Mouse (Mus musculus): ENCODE measurements around the gene Spen. TPM values are rescaled to one million over a fixed set of nuclear protein-coding genes. Genes with fewer than 3 reads are reported as not detected.
A peak's percentile ranks its signal among the peaks of the same experiment; 100 is the strongest.

Gene Spen
- polyA plus RNA-seq, 1 experiment from 2014 or later = 22.0 TPM

DNA sequence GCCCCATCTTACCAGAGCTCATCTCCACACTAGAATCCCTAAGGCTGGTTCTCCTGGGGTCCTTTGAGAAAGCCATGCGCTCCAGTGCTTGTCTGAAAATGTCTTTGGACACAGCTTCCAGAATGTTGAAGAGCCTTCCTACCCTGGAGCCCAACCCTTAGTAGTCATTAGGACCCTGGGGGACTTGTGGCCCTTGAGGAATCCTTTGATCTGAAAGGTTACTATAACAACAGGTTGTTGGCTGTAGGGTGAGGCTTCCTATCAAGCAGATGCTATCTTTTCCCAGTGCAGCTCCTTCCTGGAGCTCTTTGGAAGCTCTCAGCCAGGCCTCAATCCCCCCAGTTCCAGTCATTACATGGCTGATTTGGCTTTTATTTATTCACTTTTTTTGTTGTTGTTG lies 102.4 kb downstream of the Spen start, which contains the start of gene Srarp:
TSS of gene Srarp (minus strand) at position 132 of the 400 bp plus-strand sequence.
- WGBS = 96% methylated on average over 1 of the region's 1 CpGs
- H3K9ac ChIP-seq (ENCODE audit: low read depth, low read length) = no peak within 1 kb of the TSS
- no peak within 1 kb of the TSS for H3K4me3 ChIP-seq (ENCODE audit: low read depth, low read length)
- H3K27me3 ChIP-seq (ENCODE audit: control insufficient read depth, insufficient read depth, low read length) = no peaks in the 10 kb centered on the region
- H3K36me3 ChIP-seq (ENCODE audit: control insufficient read depth, insufficient read depth, low read length) = no peaks in the 10 kb centered on the region
- DNase-seq (ENCODE audit: low spot score) (no peak), ATAC-seq (ENCODE audit: low FRiP score) (no peak)
- H3K4me2 ChIP-seq (replicated peaks; ENCODE audit: low read depth, low read length) = no peak within 1 kb of the TSS
- H3K4me1 ChIP-seq (replicated peaks; ENCODE audit: control insufficient read depth, insufficient read depth, low read length) = no peaks in the 10 kb centered on the region
- no peak within 1 kb of the TSS for H3K27ac ChIP-seq (ENCODE audit: low read depth, low read length)
- no peaks in the 10 kb centered on the region for H3K9me3 ChIP-seq (ENCODE audit: control insufficient read depth, low read length)

DNA sequence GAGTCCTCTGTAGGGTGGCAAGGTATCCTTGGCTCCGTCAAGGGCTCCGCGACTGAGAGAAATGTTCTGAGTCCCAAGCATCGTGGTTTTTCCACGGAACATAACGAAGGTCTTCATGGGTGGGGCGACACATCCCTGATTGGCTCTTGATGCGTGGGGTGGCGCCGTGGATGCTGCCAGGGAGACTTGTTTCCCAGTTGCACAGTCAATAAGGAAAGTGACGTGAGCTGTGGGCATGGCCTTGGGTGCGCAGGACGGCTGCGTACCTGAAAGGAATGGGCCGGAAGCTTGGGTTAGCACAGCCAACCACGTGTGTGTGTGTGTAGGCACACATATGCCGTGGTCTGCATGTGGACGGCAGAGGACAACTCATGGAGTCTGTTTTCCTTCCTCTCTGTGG lies 105.2 kb downstream of the Spen start:
- H3K9me3 ChIP-seq (ENCODE audit: control insufficient read depth, low read length) = no peaks in the 10 kb centered on the region
- no peak for DNase-seq (ENCODE audit: low spot score)
- no peaks in the 10 kb centered on the region for H3K27me3 ChIP-seq (ENCODE audit: control insufficient read depth, insufficient read depth, low read length)
- no peaks in the 10 kb centered on the region for H3K4me1 ChIP-seq (replicated peaks; ENCODE audit: control insufficient read depth, insufficient read depth, low read length)
- no peak overlapping the region for H3K4me3 ChIP-seq (ENCODE audit: low read depth, low read length)
- no peaks in the 10 kb centered on the region for H3K36me3 ChIP-seq (ENCODE audit: control insufficient read depth, insufficient read depth, low read length)
- no peak for ATAC-seq (ENCODE audit: low FRiP score)
- H3K27ac ChIP-seq (ENCODE audit: low read depth, low read length) = no peak overlapping the region
- H3K4me2 ChIP-seq (replicated peaks; ENCODE audit: low read depth, low read length) = no peak overlapping the region
- WGBS = 83% methylated on average over 18 of the region's 18 CpGs
- no peak overlapping the region for H3K9ac ChIP-seq (ENCODE audit: low read depth, low read length)

DNA sequence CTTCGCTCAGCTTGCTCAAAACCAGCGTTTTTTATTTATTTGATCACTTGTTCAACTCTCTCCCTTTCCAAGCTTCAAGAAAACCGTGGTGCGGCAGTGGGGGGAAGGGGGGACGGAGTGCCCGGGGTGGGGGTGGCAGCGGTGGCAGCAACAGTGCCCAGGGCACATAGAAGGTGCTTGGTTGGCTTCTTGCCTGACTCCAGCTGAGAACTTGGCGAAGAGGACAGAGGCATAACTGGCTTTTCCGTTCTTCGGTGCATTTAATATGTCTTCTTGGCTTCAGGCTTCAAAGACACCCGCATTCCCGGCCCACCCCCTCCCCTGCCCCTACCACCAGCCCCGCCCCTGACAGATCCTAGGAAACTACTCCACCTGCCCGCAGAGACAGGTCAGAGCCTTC lies 105.7 kb downstream of the Spen start:
- ATAC-seq (ENCODE audit: low FRiP score) (no peak), DNase-seq (ENCODE audit: low spot score) (no peak)
- Histone ChIP-seq H3K36me3 (ENCODE audit: control insufficient read depth, insufficient read depth, low read length) (no peaks in the 10 kb centered on the region), H3K4me1 (replicated peaks; ENCODE audit: control insufficient read depth, insufficient read depth, low read length) (no peaks in the 10 kb centered on the region), H3K27me3 (ENCODE audit: control insufficient read depth, insufficient read depth, low read length) (no peaks in the 10 kb centered on the region), H3K4me2 (replicated peaks; ENCODE audit: low read depth, low read length) (no peak overlapping the region), H3K9ac (ENCODE audit: low read depth, low read length) (no peak overlapping the region), H3K27ac (ENCODE audit: low read depth, low read length) (no peak overlapping the region), H3K4me3 (ENCODE audit: low read depth, low read length) (no peak overlapping the region), H3K9me3 (ENCODE audit: control insufficient read depth, low read length) (no peaks in the 10 kb centered on the region)
- WGBS = 74% methylated on average over 14 of the region's 14 CpGs

DNA sequence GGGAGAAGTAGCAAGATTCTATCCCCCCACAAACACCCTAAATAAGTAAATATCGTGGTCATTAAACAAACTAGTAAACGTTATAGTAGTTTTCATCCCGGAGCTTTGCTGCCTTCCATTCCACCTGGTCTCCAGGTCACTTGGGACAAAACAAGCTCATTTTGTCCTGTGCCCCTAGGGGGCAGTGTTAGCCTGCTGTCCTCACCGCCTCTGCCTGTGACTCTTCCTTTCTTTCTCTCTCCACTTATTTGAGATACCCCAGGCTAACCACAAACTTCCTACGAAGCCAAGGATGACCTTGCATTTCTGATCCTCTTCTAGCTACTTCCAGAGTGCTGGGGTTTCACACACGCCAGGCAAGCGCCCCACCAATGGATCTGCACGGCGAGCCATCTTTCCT lies 107.4 kb downstream of the Spen start:
- Histone ChIP-seq H3K9ac (ENCODE audit: low read depth, low read length) (no peak overlapping the region), H3K9me3 (ENCODE audit: control insufficient read depth, low read length) (no peaks in the 10 kb centered on the region), H3K4me1 (replicated peaks; ENCODE audit: control insufficient read depth, insufficient read depth, low read length) (no peaks in the 10 kb centered on the region), H3K27ac (ENCODE audit: low read depth, low read length) (no peak overlapping the region), H3K36me3 (ENCODE audit: control insufficient read depth, insufficient read depth, low read length) (no peaks in the 10 kb centered on the region), H3K27me3 (ENCODE audit: control insufficient read depth, insufficient read depth, low read length) (no peaks in the 10 kb centered on the region), H3K4me3 (ENCODE audit: low read depth, low read length) (no peak overlapping the region), H3K4me2 (replicated peaks; ENCODE audit: low read depth, low read length) (no peak overlapping the region)
- WGBS = 44% methylated on average over 9 of the region's 9 CpGs
- ATAC-seq (ENCODE audit: low FRiP score) = no peak
- DNase-seq (ENCODE audit: low spot score) = peak; percentile 78

DNA sequence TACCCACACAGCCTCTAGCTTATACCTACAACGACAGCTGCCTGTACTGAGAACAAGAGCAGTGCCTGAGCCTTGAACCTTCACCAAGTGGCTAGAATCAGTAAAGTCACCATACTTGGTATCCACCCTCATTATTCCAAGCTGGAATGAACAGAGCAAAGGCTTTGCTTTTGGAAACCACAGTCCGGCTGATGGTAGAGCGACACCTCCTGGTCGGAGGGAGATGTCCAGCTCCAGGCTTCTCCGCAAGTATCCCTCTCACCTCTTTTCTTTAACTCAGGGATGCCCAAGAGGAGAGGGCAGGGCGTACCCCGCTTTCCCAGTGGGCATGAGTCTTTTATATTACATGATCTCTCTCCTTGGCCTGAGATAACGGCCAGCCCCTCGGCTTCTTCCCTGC lies 108.5 kb downstream of the Spen start:
- Histone ChIP-seq H3K4me1 (replicated peaks; ENCODE audit: control insufficient read depth, insufficient read depth, low read length) (peaks cover 4% of the 10 kb centered on the region; the same call in 1 of the 2 replicates), H3K9me3 (ENCODE audit: control insufficient read depth, low read length) (no peaks in the 10 kb centered on the region), H3K4me2 (replicated peaks; ENCODE audit: low read depth, low read length) (no peak overlapping the region), H3K27me3 (ENCODE audit: control insufficient read depth, insufficient read depth, low read length) (no peaks in the 10 kb centered on the region), H3K27ac (ENCODE audit: low read depth, low read length) (no peak overlapping the region), H3K36me3 (ENCODE audit: control insufficient read depth, insufficient read depth, low read length) (no peaks in the 10 kb centered on the region), H3K9ac (ENCODE audit: low read depth, low read length) (no peak overlapping the region), H3K4me3 (ENCODE audit: low read depth, low read length) (no peak overlapping the region)
- peak; percentile 44 for DNase-seq (ENCODE audit: low spot score)
- 53% methylated on average over 9 of the region's 9 CpGs for WGBS
- ATAC-seq (ENCODE audit: low FRiP score) = no peak

DNA sequence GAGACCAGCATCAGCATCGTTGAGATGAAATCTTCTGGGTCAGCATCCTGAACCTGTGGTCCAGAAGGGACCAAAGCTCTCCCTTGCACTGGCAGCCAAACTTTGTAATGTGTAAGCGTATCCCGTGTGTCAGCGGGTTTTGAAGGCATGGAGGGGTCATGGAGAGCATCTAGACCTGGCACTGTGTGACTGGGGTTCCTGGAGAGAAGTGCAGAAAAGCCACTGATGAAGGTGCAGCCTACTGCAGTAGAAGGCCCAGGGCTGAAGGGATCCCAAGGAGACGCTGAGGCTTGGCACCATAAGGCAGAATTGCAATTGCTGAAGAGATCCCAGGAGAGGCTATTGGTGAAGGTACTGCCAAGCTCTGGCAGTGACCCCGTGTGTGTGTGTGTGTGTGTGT lies 109.0 kb downstream of the Spen start:
- peaks cover 4% of the 10 kb centered on the region; the same call in 1 of the 2 replicates for H3K4me1 ChIP-seq (replicated peaks; ENCODE audit: control insufficient read depth, insufficient read depth, low read length)

DNA sequence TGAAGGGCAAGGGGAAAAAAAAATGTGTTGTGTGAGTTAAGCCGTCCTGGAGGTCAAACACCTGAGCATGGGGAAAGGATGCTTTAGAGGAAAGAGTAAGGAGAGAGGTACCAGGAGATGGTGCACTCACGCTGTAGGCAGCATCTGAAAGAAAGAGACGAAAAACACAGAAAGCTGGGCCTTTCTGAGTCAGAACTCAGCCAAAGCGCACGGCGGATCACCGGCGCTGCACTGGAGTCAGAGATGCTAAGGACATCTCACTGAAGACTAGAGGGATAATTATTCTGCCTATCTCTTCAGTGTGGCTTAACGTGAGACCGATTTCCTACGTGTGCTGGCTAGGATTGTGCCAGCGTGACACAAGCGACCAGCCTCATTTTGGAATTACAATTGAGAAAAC lies 110.5 kb downstream of the Spen start:
- Histone ChIP-seq H3K9me3 (ENCODE audit: control insufficient read depth, low read length) (no peaks in the 10 kb centered on the region), H3K27me3 (ENCODE audit: control insufficient read depth, insufficient read depth, low read length) (no peaks in the 10 kb centered on the region), H3K4me2 (replicated peaks; ENCODE audit: low read depth, low read length) (no peak overlapping the region), H3K9ac (ENCODE audit: low read depth, low read length) (no peak overlapping the region), H3K4me3 (ENCODE audit: low read depth, low read length) (no peak overlapping the region), H3K36me3 (ENCODE audit: control insufficient read depth, insufficient read depth, low read length) (no peaks in the 10 kb centered on the region), H3K4me1 (replicated peaks; ENCODE audit: control insufficient read depth, insufficient read depth, low read length) (peaks cover 4% of the 10 kb centered on the region; the same call in 1 of the 2 replicates), H3K27ac (ENCODE audit: low read depth, low read length) (no peak overlapping the region)
- DNase-seq (ENCODE audit: low spot score) = no peak
- ATAC-seq (ENCODE audit: low FRiP score) = no peak
- 89% methylated on average over 13 of the region's 13 CpGs for WGBS

More for the DNA sequence above, 109.0 kb downstream of the Spen start:
- H3K9ac ChIP-seq (ENCODE audit: low read depth, low read length) = no peak overlapping the region
- H3K9me3 ChIP-seq (ENCODE audit: control insufficient read depth, low read length) = no peaks in the 10 kb centered on the region
- 80% methylated on average over 6 of the region's 6 CpGs for WGBS
- no peak overlapping the region for H3K4me2 ChIP-seq (replicated peaks; ENCODE audit: low read depth, low read length)
- ATAC-seq (ENCODE audit: low FRiP score) (no peak), DNase-seq (ENCODE audit: low spot score) (no peak)
- no peak overlapping the region for H3K4me3 ChIP-seq (ENCODE audit: low read depth, low read length)
- H3K27me3 ChIP-seq (ENCODE audit: control insufficient read depth, insufficient read depth, low read length) = no peaks in the 10 kb centered on the region
- H3K36me3 ChIP-seq (ENCODE audit: control insufficient read depth, insufficient read depth, low read length) = no peaks in the 10 kb centered on the region
- H3K27ac ChIP-seq (ENCODE audit: low read depth, low read length) = no peak overlapping the region

DNA sequence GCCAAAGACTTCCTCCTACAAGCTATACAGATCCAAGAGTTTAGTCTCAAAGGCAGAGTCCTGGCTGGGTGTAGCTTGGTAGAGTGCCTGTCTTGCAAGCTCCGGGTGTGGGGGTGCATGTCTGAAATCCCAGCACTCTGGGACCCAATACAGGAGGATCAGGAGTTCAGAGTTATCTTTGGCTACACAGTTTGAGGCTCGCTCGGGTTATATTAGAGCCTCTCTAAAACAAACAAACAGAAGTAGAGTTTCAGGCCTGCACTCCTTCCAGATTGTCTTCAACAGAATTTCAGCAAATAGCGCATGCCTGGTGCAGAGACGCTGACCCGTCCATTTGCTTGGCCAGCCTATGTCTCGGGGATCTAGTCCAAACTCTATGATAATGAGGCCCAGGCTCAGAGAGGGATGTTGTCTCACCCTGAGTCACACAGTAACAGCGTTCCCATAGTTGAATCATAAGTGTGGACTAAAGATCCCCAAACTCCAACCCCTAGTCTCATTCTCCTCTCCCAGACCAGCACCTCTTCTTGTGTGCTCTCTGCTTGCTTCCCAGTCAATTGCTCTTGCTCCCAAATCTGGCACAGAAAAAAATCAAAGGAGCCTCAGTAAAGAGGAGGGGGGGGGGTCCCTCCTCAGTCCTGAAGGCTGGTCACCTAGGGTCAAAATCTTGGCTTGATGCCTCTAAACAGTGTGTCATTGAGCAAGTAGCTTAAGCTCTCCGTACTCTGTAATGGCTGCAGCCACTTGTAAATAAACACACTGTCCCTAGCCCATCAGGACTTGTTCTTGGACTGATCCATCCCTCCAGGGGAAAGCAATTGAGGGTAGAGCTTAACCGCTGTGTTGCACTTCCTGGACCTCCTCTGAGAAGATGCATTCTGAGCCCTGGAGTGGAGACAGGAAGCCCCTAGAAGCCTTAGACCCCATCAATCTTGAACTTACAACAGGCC lies 111.3 kb downstream of the Spen start:
- Histone ChIP-seq H3K9me3 (ENCODE audit: control insufficient read depth, low read length) (no peaks in the 10 kb centered on the region), H3K27me3 (ENCODE audit: control insufficient read depth, insufficient read depth, low read length) (no peaks in the 10 kb centered on the region)
- no peak for DNase-seq (ENCODE audit: low spot score)

More for the DNA sequence above, 111.3 kb downstream of the Spen start:
- H3K9ac ChIP-seq (ENCODE audit: low read depth, low read length) = no peak overlapping the region
- peaks cover 4% of the 10 kb centered on the region; the same call in 1 of the 2 replicates for H3K4me1 ChIP-seq (replicated peaks; ENCODE audit: control insufficient read depth, insufficient read depth, low read length)
- ATAC-seq (ENCODE audit: low FRiP score) = no peak
- H3K36me3 ChIP-seq (ENCODE audit: control insufficient read depth, insufficient read depth, low read length) = no peaks in the 10 kb centered on the region
- 79% methylated on average over 10 of the region's 10 CpGs for WGBS
- H3K27ac ChIP-seq (ENCODE audit: low read depth, low read length) = no peak overlapping the region
- no peak overlapping the region for H3K4me3 ChIP-seq (ENCODE audit: low read depth, low read length)
- no peak overlapping the region for H3K4me2 ChIP-seq (replicated peaks; ENCODE audit: low read depth, low read length)
